Mouse (Mus musculus) G1E-ER4 (cell line): ENCODE results near the gene Myrf. TPM values are rescaled to one million over a fixed set of nuclear protein-coding genes. Genes with fewer than 3 reads are reported as not detected.

Experiments used
- GATA1 ChIP-seq: IDR thresholded peaks from one replicate; pipeline ENCODE4 v1.8.0; 2012; ENCODE audit warnings: low read length, inconsistent platforms
- polyA plus RNA-seq: library from polyadenylated mRNA; stranded (reverse); fragments of >175 nt; gene quantifications from 2 replicates; pipeline ENCODE4 v1.2.3, GENCODE M21; 2012

The Myrf gene
- polyA plus RNA-seq, 1 experiment = not detected

DNA sequence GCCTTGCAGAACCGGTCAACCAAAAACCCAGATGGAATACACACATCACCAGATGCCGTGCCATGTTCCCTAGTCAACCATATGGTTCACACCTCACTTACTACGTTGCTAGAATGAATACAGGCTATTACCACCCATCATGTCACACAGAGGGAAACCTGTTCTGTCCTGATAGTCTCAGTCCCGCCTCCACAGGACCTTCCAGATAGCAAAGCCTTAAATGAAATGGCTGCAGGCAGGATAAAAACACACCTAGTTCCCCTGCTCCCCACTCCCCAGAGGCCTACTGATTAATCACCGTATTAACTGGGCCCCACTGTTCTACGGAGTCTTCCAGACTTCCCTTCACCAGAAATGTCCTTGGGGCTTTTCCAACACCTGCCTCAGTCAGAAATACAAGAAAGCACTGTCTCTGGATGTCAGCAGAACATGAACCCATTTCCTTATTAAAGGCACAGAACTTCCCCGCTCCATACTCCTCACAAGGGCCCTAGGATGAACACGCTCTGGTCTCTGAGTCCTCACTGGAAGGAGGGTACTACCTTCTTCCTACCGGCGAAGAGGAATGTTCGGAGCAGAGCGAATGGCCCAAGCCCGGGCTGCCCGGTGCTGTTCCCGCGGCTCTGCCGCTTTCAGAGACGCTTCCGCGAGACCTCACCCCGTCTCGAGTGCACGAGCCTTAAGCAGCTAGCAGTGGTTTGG lies 37.3 kb downstream of the Myrf start:
- no peak for TF ChIP-seq GATA1

DNA sequence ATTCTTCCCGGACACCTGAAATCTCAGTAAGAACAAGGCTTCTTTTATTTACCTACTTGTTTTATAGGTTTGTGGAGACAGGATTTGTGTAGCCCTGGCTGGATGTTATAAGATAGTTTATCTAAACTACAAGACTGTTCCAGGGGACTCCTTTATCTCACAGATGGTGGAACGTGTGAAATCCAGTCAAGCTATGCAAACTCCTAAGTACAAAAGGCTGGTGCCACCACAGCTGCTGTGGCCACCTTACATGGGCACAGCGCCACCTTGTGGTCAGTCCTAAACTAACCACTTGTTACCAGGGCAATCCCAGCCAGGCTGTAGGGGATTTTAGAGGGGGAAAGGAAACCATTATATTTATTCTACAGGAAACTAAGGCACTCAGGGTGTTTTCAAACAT lies 41.8 kb downstream of the Myrf start:
- TF ChIP-seq GATA1 = no peak

DNA sequence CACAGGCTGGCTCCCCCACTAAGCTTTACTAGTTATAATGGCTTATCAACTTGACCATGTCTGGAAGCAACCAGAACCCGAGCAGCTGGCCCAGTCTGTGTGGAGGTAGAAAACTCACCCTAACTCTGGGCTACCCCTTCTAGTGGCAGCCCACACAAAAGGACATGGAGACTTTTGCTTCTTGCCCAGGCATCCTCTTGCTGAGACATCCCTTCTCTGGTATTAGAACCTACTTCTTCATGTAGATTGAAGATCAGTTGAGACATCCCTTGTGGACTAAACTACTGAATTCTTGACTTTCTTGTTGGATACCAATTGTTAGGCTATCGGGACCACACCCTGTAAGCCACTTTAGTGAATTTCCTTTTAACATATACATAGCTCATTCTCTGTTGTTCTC lies 42.3 kb downstream of the Myrf start:
- no peak for TF ChIP-seq GATA1

DNA sequence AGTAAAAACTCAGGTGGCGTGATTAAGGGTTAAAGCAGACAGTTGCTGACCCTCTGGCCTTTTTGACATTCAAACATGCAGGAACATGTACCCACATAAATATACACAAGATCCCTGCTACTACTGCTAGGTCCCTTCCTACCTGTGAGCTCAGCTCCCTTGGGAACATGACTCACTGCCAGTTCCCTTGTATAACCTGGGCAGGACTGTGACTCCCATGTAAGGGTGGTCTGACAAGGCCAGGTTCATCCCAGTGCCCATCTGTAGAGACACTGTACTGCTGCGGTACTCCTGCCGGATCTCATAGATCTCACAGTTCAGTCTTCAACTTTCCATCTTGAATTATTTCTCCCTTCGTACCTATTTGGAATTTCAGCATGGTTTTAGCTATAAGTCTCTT lies 43.4 kb downstream of the Myrf start:
- no peak for TF ChIP-seq GATA1

DNA sequence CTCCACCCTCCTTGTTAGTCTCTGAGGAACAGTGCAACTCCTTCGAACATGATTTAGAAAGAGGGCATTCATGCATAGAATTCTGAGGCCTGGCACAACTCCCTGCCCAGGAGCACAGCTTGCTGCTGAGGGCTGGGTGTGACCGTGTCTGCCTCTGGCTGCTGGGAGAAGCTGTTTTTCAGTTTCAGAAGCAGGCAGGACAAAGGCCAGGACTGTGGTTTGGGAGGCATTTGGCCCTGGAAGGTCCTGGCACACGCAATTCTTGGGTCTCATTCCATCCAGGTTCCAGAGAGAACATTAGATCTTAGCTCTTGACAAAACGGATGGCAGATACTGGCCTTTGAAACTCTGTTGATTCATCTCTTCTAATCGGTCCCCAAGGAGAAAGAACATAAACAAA lies 45.3 kb downstream of the Myrf start:
- no peak for TF ChIP-seq GATA1

DNA sequence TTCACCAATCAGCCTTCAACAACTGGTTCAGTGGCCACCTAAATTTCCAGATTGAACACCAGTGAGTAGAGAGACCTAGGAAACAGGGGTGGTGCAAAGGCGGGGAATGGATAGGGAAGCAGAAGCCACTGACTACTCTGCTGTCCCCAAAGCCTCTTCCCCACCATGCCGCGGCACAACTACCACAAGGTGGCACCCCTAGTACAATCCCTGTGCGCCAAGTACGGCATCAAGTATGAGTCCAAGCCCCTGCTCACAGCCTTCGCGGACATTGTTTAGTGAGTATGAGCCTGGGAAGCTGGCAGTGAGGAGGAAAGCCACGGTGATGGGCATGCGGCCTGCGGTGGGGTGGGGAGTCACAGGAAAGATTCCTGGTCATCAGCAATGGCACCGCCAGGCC lies 46.2 kb downstream of the Myrf start:
- no peak for TF ChIP-seq GATA1

DNA sequence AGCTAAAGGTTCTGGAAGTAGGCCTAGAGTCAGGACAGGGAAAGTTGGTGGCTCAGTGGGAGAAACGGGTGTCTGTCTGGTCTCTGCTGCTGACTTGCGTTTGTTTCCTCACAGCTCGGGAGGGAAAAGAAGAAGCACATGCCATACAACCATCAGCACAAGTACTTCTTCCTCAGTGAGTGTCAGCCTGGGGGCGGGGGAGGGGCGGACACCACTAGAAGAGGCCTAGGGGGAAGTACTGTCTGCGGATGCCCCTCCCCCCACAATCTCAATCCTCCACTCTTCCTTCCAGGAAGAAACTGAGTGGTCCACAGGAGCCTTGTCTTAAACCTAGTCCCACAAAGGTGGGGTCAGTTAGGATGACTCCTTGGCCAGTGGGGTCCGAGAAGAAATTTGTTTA lies 49.2 kb downstream of the Myrf start:
- TF ChIP-seq GATA1 = no peak

DNA sequence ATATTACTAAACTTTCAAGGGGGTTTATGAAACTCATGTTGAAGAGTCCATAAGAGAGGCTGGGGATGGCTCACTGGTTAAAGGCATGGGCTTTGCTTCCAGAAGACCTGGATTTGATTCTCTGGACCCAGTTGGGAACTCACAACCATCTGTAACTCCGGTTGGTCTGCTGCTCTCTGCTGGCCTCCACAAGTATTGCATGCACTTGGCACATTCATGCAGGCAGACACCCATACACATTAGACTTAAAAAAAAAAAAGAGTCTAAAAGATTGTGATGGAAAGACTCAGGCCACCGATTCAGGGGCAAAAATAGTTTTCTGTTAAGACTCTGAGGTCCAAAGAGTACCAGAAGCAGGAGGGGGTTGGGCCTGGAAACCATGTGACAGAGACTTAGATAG lies 49.8 kb downstream of the Myrf start:
- no peak for TF ChIP-seq GATA1

DNA sequence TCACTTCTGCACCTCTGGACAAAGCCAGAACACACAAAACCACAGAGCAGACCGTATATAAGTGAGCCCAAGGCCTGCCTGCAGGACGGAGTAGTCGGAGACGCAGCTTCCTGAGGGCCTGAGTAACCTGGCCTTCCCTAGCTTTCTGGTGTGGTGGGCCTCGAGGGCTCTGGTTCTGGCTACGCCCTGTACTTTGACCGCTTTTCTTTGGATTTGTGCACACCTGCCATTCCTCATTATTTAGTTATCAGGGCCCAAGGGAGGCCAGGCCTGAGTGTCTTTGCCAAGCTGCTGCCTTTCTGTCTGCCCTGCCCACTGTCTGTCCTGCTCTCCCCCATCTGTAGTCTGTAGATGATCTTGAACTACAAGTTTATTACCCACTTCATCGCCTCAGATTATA lies 50.6 kb downstream of the Myrf start:
- no peak for TF ChIP-seq GATA1

DNA sequence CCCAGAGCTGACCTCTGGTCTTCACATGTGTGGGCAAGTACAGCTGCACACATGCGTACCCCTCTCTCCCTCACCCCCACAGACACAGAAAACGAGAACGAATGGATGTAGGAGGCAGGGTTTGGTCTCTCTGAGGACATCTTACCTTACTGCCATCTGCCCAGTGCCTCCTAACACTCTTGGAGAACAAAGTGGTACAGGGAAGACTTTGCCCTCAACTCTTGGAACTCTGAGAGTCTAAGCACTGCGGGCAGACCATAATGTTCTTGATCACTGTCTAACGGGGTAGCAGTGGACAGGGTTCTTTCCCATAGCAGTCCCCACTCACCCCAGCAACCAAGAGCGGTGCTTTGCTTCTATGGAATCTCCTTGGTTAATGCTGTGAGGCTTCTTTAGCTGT lies 51.5 kb downstream of the Myrf start:
- TF ChIP-seq GATA1 = no peak

DNA sequence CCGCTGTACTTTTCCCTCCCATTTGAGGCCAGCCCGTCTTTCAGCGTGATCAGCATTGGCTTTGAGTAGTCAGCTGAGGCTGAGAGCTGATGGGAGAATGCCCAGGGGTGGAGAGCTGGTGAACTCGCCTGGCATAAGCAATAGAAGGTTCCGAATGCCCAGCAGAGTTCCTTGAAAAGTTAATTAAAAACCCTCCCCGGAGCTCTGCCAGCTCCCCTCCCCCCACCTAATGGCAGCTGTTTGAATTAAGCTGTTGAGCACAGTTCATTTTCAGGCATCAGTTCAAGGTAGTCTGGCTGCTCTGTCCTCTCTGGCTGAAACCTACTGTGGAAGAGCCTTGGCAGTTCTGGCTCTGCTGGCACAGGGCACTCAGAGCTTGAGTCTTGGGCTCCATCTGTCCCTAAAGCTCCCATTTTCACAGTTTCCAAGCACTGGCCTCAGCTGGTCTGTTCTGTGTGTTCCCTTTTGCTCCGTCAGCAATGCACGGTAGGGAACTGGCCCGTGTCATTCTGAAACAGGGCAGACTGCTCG lies 52.2 kb downstream of the Myrf start:
- TF ChIP-seq GATA1 = no peak

DNA sequence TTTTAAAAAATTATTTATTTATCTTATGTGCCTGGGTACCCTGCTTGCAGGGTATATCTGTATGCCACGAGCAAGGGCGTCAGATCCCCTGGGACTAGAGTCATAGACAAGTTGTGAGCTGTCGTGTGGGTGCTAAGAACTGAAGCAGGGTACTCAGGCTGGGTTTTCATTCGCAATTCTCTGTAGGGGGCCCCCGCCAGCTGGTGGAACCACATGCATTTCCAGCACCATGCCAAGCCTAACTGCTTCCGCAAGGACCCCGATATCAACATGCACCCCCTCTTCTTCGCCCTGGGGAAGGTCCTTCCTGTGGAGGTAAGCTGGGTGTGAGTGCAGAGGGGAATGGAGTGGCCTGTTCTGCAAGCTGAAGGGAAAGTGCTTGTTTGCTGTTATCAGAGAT lies 54.0 kb downstream of the Myrf start:
- no peak for TF ChIP-seq GATA1

DNA sequence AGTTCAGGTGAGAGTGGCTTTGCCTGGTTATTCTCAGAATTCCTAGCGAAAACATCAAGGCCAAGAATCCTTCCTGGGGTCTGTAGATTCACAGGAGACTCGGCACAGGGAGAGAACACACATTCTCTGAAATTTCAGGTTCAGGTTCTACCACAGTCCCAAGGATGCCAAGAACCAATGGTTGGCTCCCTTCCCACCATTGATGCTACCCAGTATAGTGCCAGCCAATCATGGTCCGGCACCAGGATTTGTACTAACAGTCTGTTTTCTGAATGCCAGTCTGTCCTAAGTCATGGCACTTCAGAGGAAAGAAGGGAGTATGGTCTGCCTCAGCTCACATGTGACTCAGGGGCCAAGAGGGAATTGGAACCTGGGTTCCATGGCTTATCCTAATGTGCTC lies 54.7 kb downstream of the Myrf start:
- TF ChIP-seq GATA1 = no peak

DNA sequence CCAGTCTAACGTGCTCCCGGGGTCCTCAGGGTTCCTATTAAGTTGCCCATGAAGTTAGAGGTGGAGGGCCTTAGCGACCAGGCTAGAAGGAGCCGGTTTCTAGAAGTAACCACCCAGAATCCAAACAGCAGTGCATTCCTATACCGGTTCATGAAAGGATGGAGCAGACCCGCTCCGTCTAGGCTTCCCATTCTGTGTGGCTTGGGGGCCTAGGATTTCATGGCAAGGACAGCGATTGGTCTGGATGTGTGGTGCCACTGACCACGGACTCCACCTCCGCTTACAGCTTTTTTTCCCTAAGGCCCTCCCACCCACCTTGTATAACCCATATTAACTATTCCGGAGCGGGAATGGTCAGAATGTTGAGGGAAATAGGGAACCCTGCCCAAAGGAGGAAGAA lies 56.5 kb downstream of the Myrf start:
- no peak for TF ChIP-seq GATA1

DNA sequence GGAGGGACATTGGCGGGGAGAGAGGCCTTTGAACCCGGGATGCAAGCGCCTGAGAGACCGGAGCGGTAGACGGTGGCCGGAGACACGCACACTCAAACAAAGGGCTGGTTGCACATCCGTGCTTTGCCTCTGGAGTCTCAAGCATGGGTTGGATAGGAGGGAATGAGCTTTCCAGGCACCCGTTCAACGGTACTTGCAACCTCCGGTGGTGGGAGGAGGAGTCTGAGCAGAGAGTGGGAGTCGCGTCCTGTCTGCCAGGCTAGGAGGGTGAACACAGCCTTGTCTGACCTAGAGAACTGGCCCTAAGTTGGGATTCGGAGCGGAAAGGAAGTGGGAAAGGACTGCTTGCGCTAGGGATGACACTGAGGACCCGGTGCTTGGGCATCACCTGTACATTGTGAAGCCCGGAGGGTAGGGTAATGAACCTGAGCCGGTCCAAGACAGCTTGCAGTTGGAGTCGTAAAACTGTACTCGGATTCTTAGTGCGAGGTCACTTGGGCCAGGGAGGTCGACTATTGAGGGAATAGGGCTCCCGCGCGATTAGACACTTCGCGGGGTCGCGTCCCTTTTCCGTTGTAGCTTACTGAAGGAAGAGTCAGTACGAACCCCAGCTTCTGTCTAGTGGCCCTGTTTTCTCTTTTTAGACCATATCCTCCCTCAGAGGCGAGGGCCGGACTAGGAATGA lies 57.1 kb downstream of the Myrf start:
- no peak for TF ChIP-seq GATA1

DNA sequence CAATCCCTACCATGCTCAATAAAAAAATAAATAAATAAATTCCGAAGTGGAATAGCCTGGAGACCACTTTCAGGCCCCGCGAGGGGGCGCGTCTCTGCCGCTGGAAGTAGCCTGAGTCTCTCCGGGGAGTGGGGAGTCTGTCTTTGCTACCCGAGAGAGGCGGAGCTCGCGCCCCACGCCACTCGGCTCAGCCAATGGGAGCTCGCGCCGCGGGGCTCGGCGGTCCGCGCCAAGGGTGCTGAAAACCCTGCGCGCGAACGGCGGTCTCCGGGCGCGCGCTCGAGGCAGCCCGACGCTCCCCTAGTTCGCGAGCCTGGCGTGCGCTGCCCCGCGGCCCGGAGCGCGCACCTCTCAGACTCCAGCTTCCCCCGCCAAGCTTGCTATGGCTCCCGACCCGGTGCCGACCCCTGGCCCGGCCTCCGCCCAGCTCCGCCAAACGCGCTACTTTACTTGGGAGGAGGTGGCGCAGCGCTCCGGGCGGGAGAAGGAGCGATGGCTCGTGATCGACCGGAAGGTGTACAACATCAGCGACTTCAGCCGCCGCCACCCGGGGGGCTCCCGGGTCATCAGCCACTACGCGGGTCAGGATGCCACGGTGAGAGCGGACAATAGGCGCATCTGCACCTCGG lies 57.8 kb downstream of the Myrf start, which contains the start of gene Fads1:
TSS of gene Fads1 (plus strand) at position 219 of the 629 bp plus-strand sequence.
- TF ChIP-seq GATA1 = no peak

DNA sequence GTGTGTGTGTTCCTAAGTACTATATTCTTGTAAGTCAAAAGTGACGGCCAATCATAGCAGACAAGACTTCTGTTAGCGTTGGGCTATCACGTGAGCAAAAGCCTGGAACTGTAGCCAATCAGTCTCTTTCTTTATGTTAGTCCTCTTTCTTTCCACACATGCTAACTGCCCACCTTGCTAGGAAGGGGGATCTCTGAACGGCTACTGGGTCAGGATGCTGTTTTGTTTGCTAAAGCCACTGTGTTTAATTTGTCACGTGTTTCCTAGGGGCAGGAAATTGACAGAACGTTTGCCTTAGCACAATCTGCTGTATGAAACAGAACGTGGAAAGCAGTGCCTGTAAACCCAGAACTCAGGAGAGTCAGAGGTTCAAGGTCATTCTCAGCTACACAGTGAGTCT lies 58.4 kb downstream of the Myrf start:
- no peak for TF ChIP-seq GATA1
